Comparison of ENCODE assay signal across 10 mouse cellular contexts in the genomic region with DNA sequence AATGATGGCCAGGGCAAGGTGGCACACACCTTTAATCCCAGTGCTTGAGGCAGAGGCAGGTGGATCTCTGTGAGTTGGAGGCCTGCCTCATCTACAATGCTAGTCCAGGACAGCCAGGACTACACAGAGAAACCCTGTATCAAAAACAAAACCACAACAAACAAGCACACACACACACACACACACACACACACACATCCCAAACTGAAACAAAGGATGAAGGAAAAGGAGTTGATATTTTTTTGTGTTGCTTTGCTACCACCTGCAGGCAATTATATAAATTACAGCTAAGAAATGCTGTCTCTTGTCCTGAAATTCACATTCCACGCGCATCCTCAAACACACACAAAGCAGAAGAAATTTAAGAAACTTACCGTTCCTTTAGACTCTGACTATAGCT. TPM values are rescaled to one million over a fixed set of nuclear protein-coding genes. Genes with fewer than 3 reads are reported as not detected.
A peak's percentile ranks its signal among the peaks of the same experiment; 100 is the strongest.
DNase-seq lines count a peak whose midpoint lies in the region; ATAC-seq lines count a peak whose summit lies in the region.
"Had no signal": no experiment of that assay in that cellular context is flagged by ENCODE, and none has a peak within 500 bp of the region (broad histone marks: within the 10 kb centered on the region; RNA-seq: fewer than 3 reads in every experiment).

No protein-coding gene starts in this region.

- ATAC-seq in embryonic facial prominence, embryonic 11.5 days (replicated peaks; ENCODE audit: insufficient number of reproducible peaks, low FRiP score, low TSS enrichment, low read depth) = no peak

- no peak overlapping the region for H3K27ac ChIP-seq in embryonic facial prominence, embryonic 11.5 days (replicated peaks; ENCODE audit: low read depth, low read length)
- H3K27ac ChIP-seq in embryonic facial prominence, embryonic 10.5 days (replicated peaks) = no peak overlapping the region
- H3K27ac ChIP-seq: liver, embryonic 15.5 days; stomach, embryonic 15.5 days had no signal

- H3K4me3 ChIP-seq in embryonic facial prominence, embryonic 11.5 days (ENCODE audit: low read depth, low read length) = no peak overlapping the region
- no peak overlapping the region for H3K4me3 ChIP-seq in embryonic facial prominence, embryonic 10.5 days
- H3K4me3 ChIP-seq: liver, embryonic 15.5 days; stomach, embryonic 15.5 days had no signal

- H3K27me3 ChIP-seq in embryonic facial prominence, embryonic 11.5 days (ENCODE audit: control insufficient read depth, insufficient read depth, low read length) = no peaks in the 10 kb centered on the region
- peaks cover 22% of the 10 kb centered on the region for H3K27me3 ChIP-seq in embryonic facial prominence, embryonic 10.5 days (replicated peaks; ENCODE audit: low read depth, poor library complexity, severe bottlenecking)
- H3K27me3 ChIP-seq: liver, embryonic 15.5 days; stomach, embryonic 15.5 days had no signal

- H3K4me1 ChIP-seq in embryonic facial prominence, embryonic 11.5 days (ENCODE audit: control insufficient read depth, insufficient read depth, low read length) = no peaks in the 10 kb centered on the region
- no peaks in the 10 kb centered on the region for H3K4me1 ChIP-seq in embryonic facial prominence, embryonic 10.5 days
- H3K4me1 ChIP-seq: liver, embryonic 15.5 days; stomach, embryonic 15.5 days had no signal

- peak; percentile 10 for DNase-seq in embryonic facial prominence, embryonic 11.5 days (ENCODE audit: low spot score)
- DNase-seq in embryonic facial prominence, embryonic 10.5 days (ENCODE audit: low spot score) = no peak
- peak; percentile 11 for DNase-seq in layer of hippocampus, adult 9-10 months (ENCODE audit: low spot score)
- no peak for DNase-seq in layer of hippocampus, adult 8-10 months (ENCODE audit: low spot score in 2 of 2)
- DNase-seq in 416B (ENCODE audit: low read depth) = peak; percentile 42
- peak; percentile 18 for DNase-seq in adipocyte (ENCODE audit: low spot score)
- no peak for DNase-seq in thymus, postnatal 25 days
- DNase-seq in right cerebral cortex, postnatal 25 days = no peak

- H3K9ac ChIP-seq in embryonic facial prominence, embryonic 11.5 days (replicated peaks; ENCODE audit: low read length) = no peak overlapping the region
- H3K9ac ChIP-seq: liver, embryonic 15.5 days; stomach, embryonic 15.5 days had no signal

- H3K9me3 ChIP-seq in embryonic facial prominence, embryonic 11.5 days (replicated peaks; ENCODE audit: control insufficient read depth, low read length) = no peaks in the 10 kb centered on the region
- no peaks in the 10 kb centered on the region for H3K9me3 ChIP-seq in embryonic facial prominence, embryonic 10.5 days
- H3K9me3 ChIP-seq: liver, embryonic 15.5 days; stomach, embryonic 15.5 days had no signal

- H3K36me3 ChIP-seq in embryonic facial prominence, embryonic 11.5 days (replicated peaks; ENCODE audit: control insufficient read depth, insufficient read depth, low read depth, low read length) = no peaks in the 10 kb centered on the region
- H3K36me3 ChIP-seq in embryonic facial prominence, embryonic 10.5 days (replicated peaks) = peaks cover 24% of the 10 kb centered on the region
- H3K36me3 ChIP-seq: stomach, embryonic 15.5 days had no signal

- no peak overlapping the region for H3K4me2 ChIP-seq in embryonic facial prominence, embryonic 11.5 days (ENCODE audit: low read depth, low read length)
- H3K4me2 ChIP-seq: liver, embryonic 15.5 days; stomach, embryonic 15.5 days had no signal

- WGBS in embryonic facial prominence, embryonic 11.5 days = 89% methylated on average over 3 of the region's 3 CpGs
- 90% methylated on average over 3 of the region's 3 CpGs for WGBS in embryonic facial prominence, embryonic 10.5 days

RNA-seq across cellular contexts. Expression of gene Pbdc1, which starts 41.9 kb away (rescaled TPM):
- 76.1 and 78.9 TPM in 2 replicates for polyA plus RNA-seq in embryonic facial prominence, embryonic 11.5 days (2014; fragmentation: Nextera tagmentation; extraction: Ambion mirVana)
- 84.9 and 88.9 TPM in 2 replicates for polyA plus RNA-seq in embryonic facial prominence, embryonic 10.5 days (2016; fragmentation: Nextera tagmentation; extraction: Ambion mirVana)
- total RNA-seq in layer of hippocampus, adult 8-10 months (2022) = 10 to 100 TPM; 18.3 to 20.6 (median 19.2) TPM

Comparison
In these comparisons a context has a peak if more than half of its experiments do, and no peak if none do; other contexts are left out.
1. DNase-seq: peak in embryonic facial prominence, embryonic 11.5 days (single experiment), layer of hippocampus, adult 9-10 months (single experiment), 416B (single experiment) and adipocyte (single experiment); none in embryonic facial prominence, embryonic 10.5 days (single experiment), layer of hippocampus, adult 8-10 months (0 of 2), thymus, postnatal 25 days (single experiment) and right cerebral cortex, postnatal 25 days (single experiment).